Mouse (Mus musculus) cerebellum, adult (tissue): ENCODE measurements at regions not wholly inside any gene's neighbourhood (a gene's known extent, or its start where the extent isn't known, plus 50 kb on each side); places are given as distances from the start of the nearest gene placed in this dataset.

Experiments used
- ATAC-seq: cut with Nextera tagmentation; 2 replicates; pipeline ENCODE4 v1.9.2; 2017; ENCODE audit warnings: mild to moderate bottlenecking, moderate library complexity, mixed read lengths; ENCODE audit not compliant: insufficient number of reproducible peaks, low FRiP score, low TSS enrichment

GRCm38 (mm10) chr7:136807101-136807500, 87.3 kb upstream of the Mgmt start:
- no peak for ATAC-seq

GRCm38 (mm10) chr7:136807968-136808367, 86.4 kb upstream of the Mgmt start:
- ATAC-seq: no peak

GRCm38 (mm10) chr7:136809576-136809975, 84.8 kb upstream of the Mgmt start:
- no peak for ATAC-seq

GRCm38 (mm10) chr7:136813691-136814325, 80.6 kb upstream of the Mgmt start:
- ATAC-seq: no peak

GRCm38 (mm10) chr7:136814751-136815150, 79.7 kb upstream of the Mgmt start:
- ATAC-seq: no peak

- ATAC-seq: no peak
Observed at GRCm38 (mm10) chr7:136820291-136820690, 74.1 kb upstream of the Mgmt start.

GRCm38 (mm10) chr7:136825647-136826046, 68.8 kb upstream of the Mgmt start:
- ATAC-seq: no peak

- no peak for ATAC-seq
Observed at GRCm38 (mm10) chr7:136829621-136830313, 64.6 kb upstream of the Mgmt start.

- ATAC-seq: no peak
Observed at GRCm38 (mm10) chr7:136832419-136832818, 62.0 kb upstream of the Mgmt start.

GRCm38 (mm10) chr7:136838971-136839370, 55.4 kb upstream of the Mgmt start:
- ATAC-seq: no peak

- no peak for ATAC-seq
Observed at GRCm38 (mm10) chr7:136840224-136840623, 54.2 kb upstream of the Mgmt start.

GRCm38 (mm10) chr7:136842751-136843150, 51.7 kb upstream of the Mgmt start:
- no peak for ATAC-seq

GRCm38 (mm10) chr7:136844282-136844681, 50.1 kb upstream of the Mgmt start:
- ATAC-seq: no peak
